Mouse (Mus musculus) kidney, embryonic 14.5 days (tissue): Measurements from ENCODE around the gene Pkd2. TPM values are rescaled to one million over a fixed set of nuclear protein-coding genes. Genes with fewer than 3 reads are reported as not detected.

Experiments
- ATAC-seq: fragments of 200-750 bp; cut with Nextera tagmentation; 2 replicates; pipeline ENCODE4 v1.8.0; 2017; ENCODE audit warnings: moderate number of reproducible peaks, mild to moderate bottlenecking, moderate TSS enrichment, moderate library complexity; ENCODE audit not compliant: low FRiP score, low TSS enrichment
- H3K27ac ChIP-seq: fragments of 300-500 bp; sonication (generic); 2 replicates; pipeline ENCODE4 v1.5.1; 2014; ENCODE audit warnings: low read depth, mild to moderate bottlenecking, low read length, moderate library complexity, mixed read lengths
- H3K27me3 ChIP-seq: fragments of 300-500 bp; sonication (generic); 2 replicates; pipeline ENCODE4 v1.6.1; 2014; ENCODE audit warnings: mild to moderate bottlenecking, low read length; ENCODE audit not compliant: control insufficient read depth, insufficient read depth
- H3K36me3 ChIP-seq: fragments of 300-500 bp; sonication (generic); 2 replicates; pipeline ENCODE4 v1.6.1; 2014; ENCODE audit warnings: low read length, mixed read lengths; ENCODE audit not compliant: control insufficient read depth, insufficient read depth
- H3K4me1 ChIP-seq: fragments of 300-500 bp; sonication (generic); 2 replicates; pipeline ENCODE4 v1.6.1; 2014; ENCODE audit warnings: low read length, mixed read lengths; ENCODE audit not compliant: control insufficient read depth, insufficient read depth
- H3K4me2 ChIP-seq: fragments of 300-500 bp; sonication (generic); replicated peaks from 2 replicates; pipeline ENCODE4 v1.6.1; 2014; ENCODE audit warnings: low read depth, mild to moderate bottlenecking, low read length
- H3K4me3 ChIP-seq: fragments of 300-500 bp; sonication (generic); 2 replicates; pipeline ENCODE4 v1.5.1; 2014; ENCODE audit warnings: mild to moderate bottlenecking, low read length
- H3K9ac ChIP-seq: fragments of 300-500 bp; sonication (generic); 2 replicates; pipeline ENCODE4 v1.6.1; 2014; ENCODE audit warnings: low read depth, mild to moderate bottlenecking, low read length, moderate library complexity
- H3K9me3 ChIP-seq: fragments of 300-500 bp; sonication (generic); 2 replicates; pipeline ENCODE4 v1.6.1; 2016; ENCODE audit warnings: low read length; ENCODE audit not compliant: control insufficient read depth
- WGBS: fragments of 180-500 bp; shearing (Covaris S2); extraction: QIAGEN DNeasy Blood & Tissue Kit; methylation state at CpG from one replicate; pipeline ENCODE4 v1.1.7; 2014; 5-methylcytosine and 5-hydroxymethylcytosine counted together
- polyA plus RNA-seq: library from polyadenylated mRNA; unstranded; fragments of >200 nt; fragmentation: Nextera tagmentation; extraction: Ambion mirVana; gene quantifications from 2 replicates; pipeline ENCODE4 v1.2.1, GENCODE M21; 2014

Gene Pkd2
- polyA plus RNA-seq, 1 experiment from 2014 or later, result 29.3 TPM

- under 1% methylated on average over 54 of the region's 82 CpGs for WGBS
- peak overlapping the region; percentile 79 for H3K4me2 ChIP-seq
- peak overlapping the region; percentile 96 for H3K27ac ChIP-seq
- peak overlapping the region; percentile 96 for H3K9ac ChIP-seq
- H3K36me3 ChIP-seq, result peaks cover 15% of the 10 kb centered on the region
- ATAC-seq, result peak; percentile 75
- H3K4me3 ChIP-seq, result peak overlapping the region; percentile 87
- no peaks in the 10 kb centered on the region for H3K27me3 ChIP-seq
- H3K9me3 ChIP-seq, result no peaks in the 10 kb centered on the region
- peaks cover 9% of the 10 kb centered on the region; the same call in 1 of the 2 replicates for H3K4me1 ChIP-seq
Measured at GRCm38 (mm10) chr5:104459706-104460455, 631 bp downstream of the Pkd2 start.

GRCm38 (mm10) chr5:104460456-104460838 is 1.2 kb downstream of the Pkd2 start:
- Histone ChIP-seq H3K27ac (peak overlapping the region; percentile 96; the same call in 1 of the 2 replicates), H3K4me1 (peaks cover 9% of the 10 kb centered on the region; the same call in 1 of the 2 replicates), H3K9me3 (no peaks in the 10 kb centered on the region), H3K4me3 (peak overlapping the region; percentile 87), H3K36me3 (peaks cover 20% of the 10 kb centered on the region), H3K27me3 (no peaks in the 10 kb centered on the region), H3K4me2 (peak overlapping the region; percentile 79), H3K9ac (peak overlapping the region; percentile 96)
- 32% methylated on average over 3 of the region's 3 CpGs for WGBS
- ATAC-seq, result no peak

DNA sequence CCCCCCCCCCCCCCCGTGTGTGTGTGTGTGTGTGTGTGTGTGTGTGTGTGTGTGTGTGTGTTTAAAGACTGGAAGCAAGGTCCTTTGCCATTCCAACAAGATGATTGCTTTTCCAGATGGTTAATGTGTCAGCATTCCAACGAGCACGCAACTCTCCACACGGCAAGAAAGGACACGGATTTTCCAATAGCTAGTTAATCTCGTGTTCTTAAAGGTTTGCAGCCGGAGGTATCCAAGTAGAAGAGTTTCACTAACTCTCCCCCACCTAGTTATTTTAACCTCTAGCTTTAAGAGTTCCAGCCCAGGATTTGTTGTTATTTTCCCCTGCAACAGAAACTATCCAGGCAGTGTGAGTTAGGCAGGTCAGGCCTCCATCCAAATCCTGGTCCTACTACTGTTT is 1.6 kb downstream of the Pkd2 start:
- Histone ChIP-seq H3K4me1 (peaks cover 9% of the 10 kb centered on the region; the same call in 1 of the 2 replicates), H3K9me3 (no peaks in the 10 kb centered on the region), H3K27ac (no peak overlapping the region), H3K36me3 (peaks cover 25% of the 10 kb centered on the region), H3K4me3 (peak overlapping the region; percentile 87), H3K27me3 (no peaks in the 10 kb centered on the region), H3K4me2 (peak overlapping the region; percentile 79), H3K9ac (peak overlapping the region; percentile 9; the same call in 1 of the 2 replicates)
- 9% methylated on average over 6 of the region's 7 CpGs for WGBS
- no peak for ATAC-seq

DNA sequence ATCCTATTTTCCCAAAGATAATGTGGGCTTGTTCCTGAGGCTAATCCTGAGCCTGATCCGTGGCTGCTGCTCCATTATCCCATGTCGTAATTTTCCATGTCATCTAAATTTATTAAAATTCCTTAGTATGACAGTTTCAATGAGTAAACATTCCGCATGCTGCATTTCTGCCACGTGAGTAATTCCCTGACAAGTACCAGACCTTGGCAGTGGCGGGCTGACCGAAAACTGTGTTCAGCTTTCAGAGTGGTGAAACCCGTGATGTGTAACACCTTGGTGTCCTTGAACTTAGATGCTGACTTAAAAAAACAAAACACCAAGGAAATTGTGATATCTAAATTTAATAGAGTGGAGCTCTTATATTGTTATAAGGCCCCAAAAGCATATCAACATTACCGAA is 6.0 kb downstream of the Pkd2 start:
- ATAC-seq, result no peak
- H3K4me1 ChIP-seq, result peaks cover 8% of the 10 kb centered on the region; the same call in 1 of the 2 replicates
- no peak overlapping the region for H3K4me2 ChIP-seq
- H3K27me3 ChIP-seq, result no peaks in the 10 kb centered on the region
- 89% methylated on average over 8 of the region's 8 CpGs for WGBS
- no peak overlapping the region for H3K4me3 ChIP-seq
- no peaks in the 10 kb centered on the region for H3K9me3 ChIP-seq
- no peak overlapping the region for H3K9ac ChIP-seq
- H3K27ac ChIP-seq, result no peak overlapping the region
- peaks cover 52% of the 10 kb centered on the region for H3K36me3 ChIP-seq

DNA sequence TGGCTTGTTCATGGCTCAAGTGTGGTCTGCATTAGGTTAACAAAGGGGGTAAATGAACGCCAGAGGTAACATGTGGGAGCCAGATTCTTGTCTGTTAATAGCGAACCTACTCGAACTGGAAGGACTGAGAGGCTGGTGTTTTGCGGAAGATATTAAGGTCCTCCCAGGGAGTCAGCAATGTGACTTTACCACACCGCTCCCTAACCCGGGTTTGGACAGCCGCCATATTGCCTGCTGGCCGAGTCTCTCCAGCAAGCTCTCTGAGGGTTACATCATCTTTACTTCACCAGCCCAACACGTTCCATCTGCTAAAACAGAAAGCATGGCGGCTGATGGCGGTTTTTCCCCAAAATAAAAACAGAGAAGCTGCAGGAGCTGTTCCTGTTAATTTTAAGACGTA is 6.5 kb downstream of the Pkd2 start:
- no peak overlapping the region for H3K9ac ChIP-seq
- 91% methylated on average over 12 of the region's 12 CpGs for WGBS

DNA sequence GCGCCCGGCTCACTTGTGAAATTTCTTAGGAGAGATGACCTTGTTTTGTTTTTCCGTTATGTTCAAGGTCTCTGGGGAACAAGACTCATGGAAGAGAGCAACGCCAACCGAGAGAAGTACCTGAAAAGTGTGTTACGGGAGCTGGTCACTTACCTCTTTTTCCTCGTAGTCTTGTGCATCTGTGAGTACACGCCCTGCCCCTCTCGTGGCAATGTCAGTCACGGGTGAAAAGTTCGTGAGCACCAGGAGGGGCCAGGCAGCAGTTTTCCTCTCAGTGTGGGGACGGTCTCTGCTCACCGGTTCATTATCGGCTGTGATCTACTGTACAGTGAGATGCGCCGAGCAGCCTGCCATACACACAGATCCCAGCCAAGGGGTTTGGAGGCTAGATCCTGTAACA is 7.6 kb downstream of the Pkd2 start:
- Histone ChIP-seq H3K36me3 (peaks cover 61% of the 10 kb centered on the region), H3K27me3 (no peaks in the 10 kb centered on the region), H3K9me3 (no peaks in the 10 kb centered on the region), H3K4me1 (no peaks in the 10 kb centered on the region), H3K27ac (no peak overlapping the region), H3K4me2 (no peak overlapping the region), H3K4me3 (no peak overlapping the region), H3K9ac (no peak overlapping the region)
- no peak for ATAC-seq
- 89% methylated on average over 16 of the region's 16 CpGs for WGBS

More for the DNA sequence above, 6.5 kb downstream of the Pkd2 start:
- Histone ChIP-seq H3K4me2 (no peak overlapping the region), H3K27ac (no peak overlapping the region), H3K4me3 (no peak overlapping the region), H3K36me3 (peaks cover 53% of the 10 kb centered on the region), H3K4me1 (peaks cover 6% of the 10 kb centered on the region; the same call in 1 of the 2 replicates), H3K9me3 (no peaks in the 10 kb centered on the region), H3K27me3 (no peaks in the 10 kb centered on the region)
- ATAC-seq, result no peak

DNA sequence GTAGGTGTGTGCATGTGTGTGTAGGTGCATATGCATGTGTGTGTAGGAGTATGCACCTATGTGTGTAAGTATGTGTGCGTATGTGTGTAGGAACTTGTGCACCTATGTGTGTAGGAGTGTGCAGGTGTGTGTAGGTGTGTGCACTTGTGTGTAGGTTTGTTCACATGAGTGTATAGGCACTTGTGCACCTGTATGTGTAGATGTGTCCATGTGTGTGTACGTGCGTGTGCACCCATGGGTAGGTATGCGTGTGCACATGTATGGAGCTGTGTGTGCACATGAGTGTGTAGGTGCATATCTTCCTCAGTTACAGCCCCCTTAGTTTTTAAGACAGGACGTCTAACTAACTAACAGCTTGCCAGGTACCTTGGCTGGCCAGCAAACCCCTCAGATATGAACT is 9.3 kb downstream of the Pkd2 start:
- ATAC-seq, result no peak
- no peak overlapping the region for H3K4me3 ChIP-seq
- WGBS, result 88% methylated on average over 5 of the region's 5 CpGs
- H3K9me3 ChIP-seq, result no peaks in the 10 kb centered on the region
- H3K9ac ChIP-seq, result no peak overlapping the region
- H3K4me1 ChIP-seq, result no peaks in the 10 kb centered on the region
- peaks cover 64% of the 10 kb centered on the region for H3K36me3 ChIP-seq
- H3K27me3 ChIP-seq, result no peaks in the 10 kb centered on the region
- no peak overlapping the region for H3K4me2 ChIP-seq
- no peak overlapping the region for H3K27ac ChIP-seq

- H3K9ac ChIP-seq, result no peak overlapping the region
- ATAC-seq, result no peak
- H3K4me1 ChIP-seq, result no peaks in the 10 kb centered on the region
- no peak overlapping the region for H3K4me3 ChIP-seq
- no peak overlapping the region for H3K4me2 ChIP-seq
- H3K27me3 ChIP-seq, result no peaks in the 10 kb centered on the region
- no peaks in the 10 kb centered on the region for H3K9me3 ChIP-seq
- WGBS, result 91% methylated on average over 5 of the region's 5 CpGs
- no peak overlapping the region for H3K27ac ChIP-seq
- H3K36me3 ChIP-seq, result peaks cover 47% of the 10 kb centered on the region
Measured at GRCm38 (mm10) chr5:104470981-104471391, 11.7 kb downstream of the Pkd2 start.

DNA sequence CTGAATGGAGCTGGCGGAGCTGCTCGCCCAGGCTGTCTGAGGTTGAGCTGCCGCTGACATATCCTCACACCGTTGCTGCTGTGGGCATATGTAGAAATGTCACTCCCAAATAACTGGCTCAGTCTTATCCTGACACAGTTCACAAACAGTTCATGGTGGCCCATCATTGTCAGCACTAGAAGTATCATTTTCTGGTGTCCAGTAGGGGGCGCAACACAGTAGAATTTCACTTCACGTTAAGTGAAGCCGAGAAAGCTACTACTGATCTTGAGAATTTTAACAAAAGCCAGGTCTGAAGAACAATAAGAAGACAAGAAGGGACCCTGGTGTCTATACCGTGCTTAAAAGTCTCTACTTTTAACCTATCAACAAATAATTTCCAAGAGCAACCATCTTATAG is 13.1 kb downstream of the Pkd2 start:
- no peak overlapping the region for H3K27ac ChIP-seq
- H3K4me3 ChIP-seq, result no peak overlapping the region
- no peak for ATAC-seq
- H3K9ac ChIP-seq, result no peak overlapping the region
- H3K27me3 ChIP-seq, result no peaks in the 10 kb centered on the region
- H3K4me2 ChIP-seq, result no peak overlapping the region
- WGBS, result 95% methylated on average over 8 of the region's 8 CpGs
- no peaks in the 10 kb centered on the region for H3K9me3 ChIP-seq
- H3K4me1 ChIP-seq, result no peaks in the 10 kb centered on the region
- peaks cover 40% of the 10 kb centered on the region for H3K36me3 ChIP-seq
